Mouse (Mus musculus) C2C12 (cell line): ENCODE results near the gene Wfdc1.

Source experiments
- CEBPB ChIP-seq: IDR thresholded peaks from one replicate; pipeline ENCODE4 v1.6.1; 2011; ENCODE audit warnings: low read depth, mild to moderate bottlenecking, control low read depth, moderate library complexity
- CTCF ChIP-seq: IDR thresholded peaks from one replicate; pipeline ENCODE4 v1.5.1; 2011; ENCODE audit not compliant: control insufficient read depth, insufficient read depth, insufficient read length
- MYOD1 ChIP-seq: IDR thresholded peaks from one replicate; pipeline ENCODE4 v1.6.1; 2011; ENCODE audit warnings: low read depth; ENCODE audit not compliant: control insufficient read depth, insufficient read length
- USF1 ChIP-seq: IDR thresholded peaks from one replicate; pipeline ENCODE4 v1.6.1; 2011; ENCODE audit warnings: low read depth, mild to moderate bottlenecking, control low read depth, moderate library complexity

- no peak for TF ChIP-seq MYOD1
- TF ChIP-seq CTCF: no peak
- no peak for TF ChIP-seq USF1
- no peak for TF ChIP-seq CEBPB
These were observed 2.7 kb upstream of the Wfdc1 start for GRCm38 (mm10) chr8:119663440-119663839.
